Mouse (Mus musculus) gonadal fat pad, adult 2 months (tissue): ENCODE measurements around the gene Cmtm1. TPM values are rescaled to one million over a fixed set of nuclear protein-coding genes. Genes with fewer than 3 reads are reported as not detected.

Experiments used
- polyA plus RNA-seq: library from polyadenylated mRNA; depleted of rRNA; stranded (reverse); fragments of >200 nt; gene quantifications from 2 replicates; pipeline ENCODE4 v1.2.3, GENCODE M21; 2012; rRNA removed

The Cmtm1 gene
- polyA plus RNA-seq, 1 experiment: not detected

Other genes with a start within 250 kb of the Cmtm1 start
- 90.9 and 92.6 TPM in 2 replicates for gene Cdh5, start 208.5 kb downstream of the Cmtm1 start, polyA plus RNA-seq
- gene Bean1, start 139.7 kb downstream of the Cmtm1 start, polyA plus RNA-seq: 0.92 and 0.99 TPM in 2 replicates
- 33.4 and 33.6 TPM in 2 replicates for gene Tk2, start 61.6 kb downstream of the Cmtm1 start, polyA plus RNA-seq
- gene Cklf, start 59.3 kb downstream of the Cmtm1 start, polyA plus RNA-seq: 15.9 and 19.9 TPM in 2 replicates
- gene Cmtm2a, start 17.0 kb downstream of the Cmtm1 start, polyA plus RNA-seq: 1.5 and 2.5 TPM in 2 replicates
- 0.29 TPM in 1 of 2 replicates, not detected in the other for gene Gm45711, start 64 bp downstream of the Cmtm1 start, polyA plus RNA-seq
- not detected in 2 replicates for gene Gm11020, start 11.4 kb upstream of the Cmtm1 start, polyA plus RNA-seq
- 1.0 and 2.9 TPM in 2 replicates for gene Cmtm2b, start 12.1 kb upstream of the Cmtm1 start, polyA plus RNA-seq
- 60.8 and 67.8 TPM in 2 replicates for gene Cmtm3, start 29.3 kb upstream of the Cmtm1 start, polyA plus RNA-seq
- 25.5 and 33.2 TPM in 2 replicates for gene Cmtm4, start 85.7 kb upstream of the Cmtm1 start, polyA plus RNA-seq
- 26.2 and 29.2 TPM in 2 replicates for gene Dync1li2, start 132.9 kb upstream of the Cmtm1 start, polyA plus RNA-seq
- gene Terb1, start 199.8 kb upstream of the Cmtm1 start, polyA plus RNA-seq: 0.15 and 0.26 TPM in 2 replicates
- 20.5 and 23.2 TPM in 2 replicates for gene Nae1, start 224.5 kb upstream of the Cmtm1 start, polyA plus RNA-seq
- gene Car7, start 224.5 kb upstream of the Cmtm1 start, polyA plus RNA-seq: 17.3 and 17.8 TPM in 2 replicates